Mouse (Mus musculus) small intestine, adult 2 months (tissue): ENCODE data around the gene Pmepa1.

Source experiments
- CTCF ChIP-seq: fragments of 200-500 bp; IDR thresholded peaks from 2 replicates; pipeline ENCODE4 v1.5.1; 2012; ENCODE audit warnings: low read depth, mild to moderate bottlenecking, control low read depth, inconsistent platforms, low read length, moderate library complexity, mixed read lengths; ENCODE audit not compliant: insufficient replicate concordance, insufficient read length; ENCODE audit errors: extremely low read depth
- POLR2A ChIP-seq: fragments of 200-500 bp; IDR thresholded peaks from 2 replicates; pipeline ENCODE4 v1.6.1; 2012; ENCODE audit warnings: low read depth, mild to moderate bottlenecking, control low read depth, inconsistent platforms, low read length, moderate library complexity

- TF ChIP-seq POLR2A (no peak), CTCF (no peak)
These were observed 72.6 kb downstream of the Pmepa1 start for GRCm38 (mm10) chr2:173203726-173204125.
